Mouse (Mus musculus): ENCODE results near the gene Amdhd2. TPM values are rescaled to one million over a fixed set of nuclear protein-coding genes. Genes with fewer than 3 reads are reported as not detected.

Gene Amdhd2
- polyA plus RNA-seq, 1 experiment from 2014 or later = 35.6 TPM

DNA sequence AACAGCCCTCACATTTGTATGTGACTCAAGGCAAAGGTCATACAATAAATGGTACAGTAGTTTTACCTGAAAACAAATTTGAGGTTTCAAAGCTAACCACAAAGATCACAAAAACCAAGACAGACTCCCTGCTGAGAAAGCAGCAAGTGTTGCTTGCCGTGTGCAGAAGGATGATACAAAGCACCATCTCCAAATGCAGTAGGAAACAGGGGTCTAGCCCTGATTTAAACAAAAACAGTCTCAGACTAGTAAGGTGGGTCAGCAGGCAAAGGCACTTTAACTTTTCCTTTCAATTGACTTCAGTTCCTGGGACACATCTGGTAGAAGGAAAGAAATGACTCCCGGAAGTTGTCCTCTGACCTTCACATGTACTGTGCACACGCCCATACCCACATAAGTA is 36.8 kb downstream of the Amdhd2 start:
- H3K27me3 ChIP-seq = no peaks in the 10 kb centered on the region
- no peak overlapping the region for H3K9ac ChIP-seq
- H3K4me1 ChIP-seq = 0 out of 2 replicates have a peak, but pooled peaks cover 2% of the 10 kb centered on the region
- 77% methylated on average over 3 of the region's 3 CpGs for WGBS
- H3K9me3 ChIP-seq (replicated peaks) = no peaks in the 10 kb centered on the region
- H3K27ac ChIP-seq = no peak overlapping the region
- no peak overlapping the region for H3K4me2 ChIP-seq (replicated peaks)
- no peak overlapping the region for H3K4me3 ChIP-seq
- H3K36me3 ChIP-seq = no peaks in the 10 kb centered on the region
- no peak for ATAC-seq (ENCODE audit: low FRiP score)

DNA sequence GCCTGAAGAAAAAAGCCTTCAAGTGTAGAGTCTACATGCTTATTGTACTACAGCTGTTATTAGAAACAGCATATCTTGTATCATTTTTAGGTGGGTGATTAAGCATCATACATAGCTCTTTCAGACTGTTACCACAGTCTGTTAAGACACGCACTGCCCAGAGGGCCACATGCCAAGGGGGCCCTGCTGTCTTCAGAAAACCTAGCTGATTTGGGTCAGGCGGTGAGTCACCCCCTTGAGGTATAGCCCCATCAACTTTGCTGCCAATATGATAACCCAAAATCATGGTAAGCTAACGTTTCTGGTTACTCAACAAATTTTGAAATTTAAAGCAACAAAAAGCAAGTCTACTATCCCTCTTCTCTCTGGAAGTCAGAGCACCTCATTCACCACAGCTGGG is 44.1 kb downstream of the Amdhd2 start:
- Histone ChIP-seq H3K9ac (no peak overlapping the region), H3K36me3 (no peaks in the 10 kb centered on the region), H3K27me3 (no peaks in the 10 kb centered on the region), H3K4me1 (no peaks in the 10 kb centered on the region), H3K4me3 (no peak overlapping the region), H3K4me2 (replicated peaks) (no peak overlapping the region), H3K9me3 (replicated peaks) (no peaks in the 10 kb centered on the region), H3K27ac (no peak overlapping the region)
- WGBS = 90% methylated on average over 3 of the region's 3 CpGs
- no peak for ATAC-seq (ENCODE audit: low FRiP score)

DNA sequence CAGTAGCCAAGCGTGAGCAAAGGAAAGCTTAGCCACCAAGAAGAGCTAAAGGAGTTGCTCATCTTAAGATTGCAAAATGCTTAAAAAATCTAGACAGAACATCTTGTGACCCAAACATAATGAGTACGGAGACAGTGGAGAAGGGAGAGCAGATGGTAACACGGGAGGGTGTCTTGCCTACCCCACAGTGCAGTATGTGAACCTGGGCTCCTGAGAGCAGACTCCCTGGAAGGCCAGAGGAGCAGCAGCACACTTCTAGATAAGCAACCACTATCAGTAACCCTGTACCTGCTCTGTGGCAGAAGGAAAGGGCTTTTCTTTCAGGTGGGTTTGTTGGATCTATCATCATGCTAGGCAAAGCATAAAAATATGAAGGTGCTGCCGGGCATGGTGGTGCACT is 50.5 kb downstream of the Amdhd2 start:
- 92% methylated on average over 4 of the region's 4 CpGs for WGBS
- Histone ChIP-seq H3K9ac (no peak overlapping the region), H3K4me3 (no peak overlapping the region), H3K36me3 (peaks cover 19% of the 10 kb centered on the region), H3K4me2 (replicated peaks) (no peak overlapping the region), H3K9me3 (replicated peaks) (no peaks in the 10 kb centered on the region), H3K27me3 (no peaks in the 10 kb centered on the region), H3K4me1 (no peaks in the 10 kb centered on the region), H3K27ac (no peak overlapping the region)
- ATAC-seq (ENCODE audit: low FRiP score) = no peak

DNA sequence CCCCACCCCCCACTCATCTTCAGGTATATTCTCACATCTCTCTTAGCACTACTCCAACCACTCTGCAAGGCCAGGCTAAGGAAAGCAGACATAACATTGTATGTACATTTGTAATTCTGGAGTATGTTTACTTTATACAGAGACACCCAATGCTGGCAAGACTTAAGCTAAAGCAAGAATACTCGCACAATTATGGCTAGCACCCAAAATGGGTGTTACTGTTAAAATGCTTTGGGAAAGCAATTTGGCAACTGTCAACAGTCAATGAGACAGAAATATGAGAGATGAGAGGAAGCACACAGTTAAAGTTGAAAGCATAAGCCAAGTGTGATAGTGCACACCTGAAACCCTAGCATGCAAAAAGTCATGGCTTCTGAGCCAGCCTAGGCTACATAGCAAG is 52.3 kb downstream of the Amdhd2 start:
- WGBS = 96% methylated on average over 1 of the region's 1 CpGs
- H3K4me1 ChIP-seq = no peaks in the 10 kb centered on the region
- no peak overlapping the region for H3K4me2 ChIP-seq (replicated peaks)
- H3K9me3 ChIP-seq (replicated peaks) = no peaks in the 10 kb centered on the region
- no peak overlapping the region for H3K4me3 ChIP-seq
- no peak overlapping the region for H3K27ac ChIP-seq
- H3K36me3 ChIP-seq = peaks cover 19% of the 10 kb centered on the region
- no peak for ATAC-seq (ENCODE audit: low FRiP score)
- H3K9ac ChIP-seq = no peak overlapping the region
- no peaks in the 10 kb centered on the region for H3K27me3 ChIP-seq

DNA sequence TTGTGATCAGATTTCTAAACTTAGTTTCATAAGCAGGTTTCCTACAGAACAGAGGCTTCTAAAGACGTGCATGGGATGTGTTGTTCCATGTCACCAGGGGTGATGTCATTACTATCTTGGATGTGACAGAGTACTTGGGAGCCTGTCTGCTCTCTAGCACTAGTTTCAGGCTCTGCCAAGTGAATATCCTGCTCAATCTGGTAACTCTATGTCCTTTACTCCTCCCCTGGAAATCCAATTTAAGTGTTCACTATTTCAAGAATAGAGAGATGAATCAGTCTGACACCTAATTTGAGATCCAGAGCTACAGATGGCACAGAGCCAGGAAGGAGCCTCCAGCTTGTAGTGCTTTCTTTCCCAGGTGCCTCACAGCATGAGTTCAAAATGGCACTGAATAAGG is 54.7 kb downstream of the Amdhd2 start:
- Histone ChIP-seq H3K27me3 (no peaks in the 10 kb centered on the region), H3K27ac (no peak overlapping the region), H3K4me1 (no peaks in the 10 kb centered on the region), H3K4me2 (replicated peaks) (no peak overlapping the region), H3K9ac (no peak overlapping the region), H3K9me3 (replicated peaks) (no peaks in the 10 kb centered on the region), H3K4me3 (no peak overlapping the region), H3K36me3 (peaks cover 28% of the 10 kb centered on the region)
- 87% methylated on average over 1 of the region's 1 CpGs for WGBS
- no peak for ATAC-seq (ENCODE audit: low FRiP score)

Other genes starting within 250 kb of the Amdhd2 start
- gene Dcpp3, start 246.3 kb downstream of the Amdhd2 start, polyA plus RNA-seq (2016; fragmentation: Nextera tagmentation; extraction: Ambion mirVana) = not detected in 2 replicates
- gene Sbp, start 222.1 kb downstream of the Amdhd2 start, polyA plus RNA-seq (2016; fragmentation: Nextera tagmentation; extraction: Ambion mirVana) = not detected in 2 replicates
- not detected in 2 replicates for gene Sbpl, start 208.5 kb downstream of the Amdhd2 start, polyA plus RNA-seq (2016; fragmentation: Nextera tagmentation; extraction: Ambion mirVana)
- gene Prss30, start 183.2 kb downstream of the Amdhd2 start, polyA plus RNA-seq (2016; fragmentation: Nextera tagmentation; extraction: Ambion mirVana) = not detected in 2 replicates
- 0.48 TPM in 1 of 2 replicates, not detected in the other for gene Prss22, start 165.7 kb downstream of the Amdhd2 start, polyA plus RNA-seq (2016; fragmentation: Nextera tagmentation; extraction: Ambion mirVana)
- 0.31 and 0.34 TPM in 2 replicates for gene Prss27, start 125.6 kb downstream of the Amdhd2 start, polyA plus RNA-seq (2016; fragmentation: Nextera tagmentation; extraction: Ambion mirVana)
- 94.2 and 97.0 TPM in 2 replicates for gene Kctd5, start 90.3 kb downstream of the Amdhd2 start, polyA plus RNA-seq (2016; fragmentation: Nextera tagmentation; extraction: Ambion mirVana)
- 55.2 and 56.7 TPM in 2 replicates for gene Pdpk1, start 12.8 kb downstream of the Amdhd2 start, polyA plus RNA-seq (2016; fragmentation: Nextera tagmentation; extraction: Ambion mirVana)
- 558 and 595 TPM in 2 replicates for gene Atp6v0c, start 5.9 kb upstream of the Amdhd2 start, polyA plus RNA-seq (2016; fragmentation: Nextera tagmentation; extraction: Ambion mirVana)
- gene Tbc1d24, start 41.8 kb upstream of the Amdhd2 start, polyA plus RNA-seq (2016; fragmentation: Nextera tagmentation; extraction: Ambion mirVana) = 13.5 and 17.0 TPM in 2 replicates
- 10.9 and 12.1 TPM in 2 replicates for gene Ntn3, start 45.8 kb upstream of the Amdhd2 start, polyA plus RNA-seq (2016; fragmentation: Nextera tagmentation; extraction: Ambion mirVana)
- gene Tedc2, start 57.1 kb upstream of the Amdhd2 start, polyA plus RNA-seq (2016; fragmentation: Nextera tagmentation; extraction: Ambion mirVana) = 14.8 and 15.6 TPM in 2 replicates
- gene Ccnf, start 87.7 kb upstream of the Amdhd2 start, polyA plus RNA-seq (2016; fragmentation: Nextera tagmentation; extraction: Ambion mirVana) = 49.2 and 53.3 TPM in 2 replicates
- 0.15 and 0.16 TPM in 2 replicates for gene Abca17, start 187.3 kb upstream of the Amdhd2 start, polyA plus RNA-seq (2016; fragmentation: Nextera tagmentation; extraction: Ambion mirVana)
- gene Abca3, start 188.2 kb upstream of the Amdhd2 start, polyA plus RNA-seq (2016; fragmentation: Nextera tagmentation; extraction: Ambion mirVana) = 21.4 and 21.7 TPM in 2 replicates